Mouse (Mus musculus) cerebellum, postnatal 10 days (tissue): ENCODE results near the gene Arhgap22.

Experiments
- DNase-seq, 2 experiments: peaks; one replicate each; pipeline ENCODE4 v3.0.0; 2021; ENCODE audit warnings: mixed read lengths in 2 of 2

The Arhgap22 gene

GRCm38 (mm10) chr14:33287920-33288319 lies 74.1 kb downstream of the Arhgap22 start:
- DNase-seq, result no peak

GRCm38 (mm10) chr14:33290038-33290437 lies 76.2 kb downstream of the Arhgap22 start:
- DNase-seq, result no peak

DNA sequence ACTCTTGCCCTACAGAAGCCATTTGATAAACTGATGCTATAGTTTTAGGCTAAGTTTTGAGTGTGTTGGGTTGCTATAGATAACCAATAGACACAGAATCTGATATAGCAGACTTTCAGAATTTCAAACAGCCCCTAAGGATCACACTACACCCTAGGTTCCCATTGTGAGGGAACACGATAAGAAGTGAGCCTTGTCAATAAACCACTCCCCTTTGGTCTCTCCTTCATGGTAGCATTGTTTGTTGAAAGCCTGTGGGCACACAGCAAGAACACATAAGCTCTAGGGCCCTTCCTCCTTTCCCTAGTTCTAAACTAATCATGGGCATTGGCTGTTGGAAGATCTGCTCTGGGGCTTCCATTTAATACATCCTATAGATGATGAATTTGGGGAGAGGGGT lies 80.7 kb downstream of the Arhgap22 start:
- no peak for DNase-seq

GRCm38 (mm10) chr14:33296698-33297341 lies 83.0 kb downstream of the Arhgap22 start:
- peak in 1 of 2 experiments; percentile 17 for DNase-seq

DNA sequence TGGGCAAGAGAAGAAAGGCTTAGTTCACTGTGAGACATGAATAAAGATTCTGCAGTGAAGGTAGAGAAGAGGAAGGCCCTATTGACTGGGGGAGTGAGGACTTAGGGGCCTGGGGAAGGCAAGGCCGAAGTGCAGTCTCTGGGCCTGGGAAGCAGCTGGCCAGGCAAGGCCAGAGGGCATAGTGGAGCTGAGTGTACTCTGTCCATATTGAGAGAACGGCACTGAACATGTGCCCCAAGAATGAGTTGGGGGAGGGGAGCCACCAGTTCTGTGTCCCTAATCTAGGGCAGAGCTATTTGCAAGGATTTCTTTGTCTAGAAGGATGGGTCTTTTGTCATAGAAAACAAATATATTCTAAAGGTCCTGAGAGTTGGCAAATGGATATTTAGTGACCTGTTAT lies 86.8 kb downstream of the Arhgap22 start:
- no peak for DNase-seq

- DNase-seq, result peak; percentile 87 to 91
Observed at GRCm38 (mm10) chr14:33303348-33303819, 89.6 kb downstream of the Arhgap22 start.

- no peak for DNase-seq
Observed at GRCm38 (mm10) chr14:33305645-33306281, 91.9 kb downstream of the Arhgap22 start.

DNA sequence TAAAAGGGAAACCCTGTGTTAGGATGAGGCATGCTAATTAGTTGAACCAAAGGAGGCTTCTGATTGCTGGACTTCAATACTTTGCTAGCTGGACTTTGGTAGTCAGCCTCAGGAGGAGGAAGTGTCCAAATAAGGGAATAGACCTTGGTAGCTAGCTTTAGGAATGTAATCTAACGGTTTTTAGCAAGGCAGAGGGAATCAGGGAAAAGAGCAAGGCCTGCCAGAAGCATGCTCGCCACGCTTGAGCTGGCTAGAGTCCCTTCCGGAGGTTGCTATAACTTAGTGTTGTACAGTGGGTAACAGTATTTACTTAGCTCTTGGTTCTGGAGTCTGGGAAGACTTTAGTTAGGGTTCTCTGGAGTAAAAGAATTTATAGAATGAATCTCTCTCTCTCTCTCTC lies 96.9 kb downstream of the Arhgap22 start:
- DNase-seq, result no peak

DNA sequence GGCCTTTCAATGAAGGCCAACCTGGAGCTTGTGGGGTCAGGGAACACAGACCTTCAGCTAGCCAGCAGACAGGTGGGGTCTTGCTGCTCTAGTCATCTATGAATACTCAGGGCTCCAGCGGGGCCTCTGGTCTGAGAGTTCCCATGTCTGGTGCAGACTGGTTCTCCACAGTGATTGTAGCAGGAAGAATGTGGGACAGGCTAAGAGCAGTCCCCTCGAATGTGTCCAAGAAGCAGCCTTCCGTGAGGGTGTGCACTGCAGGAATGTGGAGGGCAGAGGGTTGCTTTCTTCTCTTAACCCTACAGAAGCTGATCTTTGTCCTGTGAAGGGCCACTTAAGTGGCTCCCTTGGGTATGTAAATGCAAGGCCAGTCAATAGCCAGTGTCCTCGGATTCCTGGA lies 98.5 kb downstream of the Arhgap22 start:
- DNase-seq, result no peak

- peak; percentile 88 to 91 for DNase-seq
Observed at GRCm38 (mm10) chr14:33313624-33314023, 99.8 kb downstream of the Arhgap22 start.

GRCm38 (mm10) chr14:33314160-33314559 lies 100.3 kb downstream of the Arhgap22 start:
- DNase-seq, result peak in 1 of 2 experiments; percentile 37

DNA sequence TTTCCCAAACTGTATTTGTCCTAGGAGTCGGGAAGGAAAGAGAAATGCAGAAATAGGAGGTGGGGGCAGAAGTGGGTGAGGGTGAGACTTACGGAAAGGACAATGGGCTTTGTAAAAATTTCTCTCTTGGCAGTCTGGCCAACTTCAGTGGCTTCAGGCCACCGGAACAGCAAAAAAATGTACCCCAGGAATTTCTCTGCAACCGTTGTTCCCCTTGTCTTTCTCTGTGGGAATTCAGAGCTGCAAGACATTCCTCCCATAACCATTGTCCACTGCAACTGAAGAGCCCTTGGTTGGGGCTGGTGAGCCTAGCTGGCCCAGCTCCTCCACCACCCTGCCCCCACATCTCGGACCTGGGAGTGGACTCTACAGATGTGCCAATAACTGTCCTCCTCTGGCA lies 101.3 kb downstream of the Arhgap22 start:
- no peak for DNase-seq

GRCm38 (mm10) chr14:33315771-33316170 lies 101.9 kb downstream of the Arhgap22 start:
- DNase-seq, result peak in 1 of 2 experiments; percentile 36

GRCm38 (mm10) chr14:33317946-33318345 lies 104.1 kb downstream of the Arhgap22 start:
- DNase-seq, result peak in 1 of 2 experiments; percentile 19

DNA sequence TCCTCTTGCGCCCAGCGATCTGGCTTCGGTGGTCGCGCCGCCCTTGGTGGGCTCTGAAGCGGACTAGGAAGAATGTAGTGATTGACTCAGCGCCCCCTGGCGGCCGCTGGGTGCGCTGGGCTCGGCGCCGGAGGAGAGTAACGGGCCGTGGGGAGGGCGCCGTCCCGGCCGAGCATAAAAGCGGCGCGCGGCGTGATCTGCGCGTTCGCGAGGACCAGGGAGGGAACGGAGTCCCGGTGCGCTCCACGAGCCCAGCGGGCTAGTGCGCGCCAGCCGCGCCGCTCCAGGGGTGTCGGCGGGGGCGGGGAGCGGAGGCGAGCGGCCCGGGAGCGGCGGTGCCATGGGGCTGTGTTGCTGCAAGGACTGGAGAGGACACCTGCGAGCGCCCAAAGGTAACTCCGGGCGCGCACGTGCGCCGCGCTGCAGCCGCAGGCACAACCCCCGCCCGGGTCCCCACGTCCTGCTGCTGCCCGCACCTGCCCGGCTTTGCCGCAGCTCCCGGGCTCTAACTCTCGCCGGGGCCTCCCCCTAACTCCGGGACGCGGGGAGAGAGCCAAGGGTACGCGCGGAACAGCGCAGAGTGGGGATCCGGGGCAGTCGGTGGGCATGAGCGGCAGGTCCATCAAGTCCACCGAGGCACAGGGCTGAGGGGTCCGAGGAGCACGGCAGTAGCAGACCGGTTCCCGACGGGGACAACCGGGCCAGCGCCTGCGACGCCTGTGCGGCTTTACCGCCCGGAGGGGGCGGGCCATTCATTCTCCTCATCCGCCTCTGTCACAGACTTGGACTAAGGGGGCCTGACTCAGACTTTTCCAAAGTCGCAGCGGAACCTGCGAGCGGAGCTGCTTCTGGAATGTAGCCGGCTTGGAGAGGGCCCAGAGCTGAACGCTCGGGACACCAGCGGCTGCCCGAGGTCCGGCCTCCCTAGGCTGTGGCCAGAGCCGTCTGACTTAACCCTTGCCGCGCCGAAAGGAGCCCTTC lies 106.0 kb downstream of the Arhgap22 start:
- peak; percentile 86 to 87 for DNase-seq

DNA sequence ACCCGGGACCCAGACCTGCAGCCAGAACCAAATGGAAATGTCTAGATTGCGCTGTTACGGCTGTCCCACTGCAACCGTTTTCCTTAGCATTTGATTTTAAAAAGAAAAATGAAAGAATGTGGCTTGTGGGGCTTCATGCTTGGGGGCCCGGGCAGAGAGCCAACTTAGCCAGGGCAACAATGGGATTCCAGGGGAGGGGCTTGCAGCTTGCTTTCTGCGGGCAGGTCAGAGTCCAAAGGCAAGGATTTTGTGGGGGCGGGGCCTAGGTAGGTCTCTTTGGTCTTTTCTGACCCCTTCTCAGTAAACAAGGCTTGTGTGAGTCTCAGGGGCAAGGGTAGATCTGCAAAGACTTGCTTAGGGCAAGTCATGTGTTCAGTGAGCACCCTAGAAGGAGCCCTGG lies 107.0 kb downstream of the Arhgap22 start:
- peak in 1 of 2 experiments; percentile 37 for DNase-seq

DNA sequence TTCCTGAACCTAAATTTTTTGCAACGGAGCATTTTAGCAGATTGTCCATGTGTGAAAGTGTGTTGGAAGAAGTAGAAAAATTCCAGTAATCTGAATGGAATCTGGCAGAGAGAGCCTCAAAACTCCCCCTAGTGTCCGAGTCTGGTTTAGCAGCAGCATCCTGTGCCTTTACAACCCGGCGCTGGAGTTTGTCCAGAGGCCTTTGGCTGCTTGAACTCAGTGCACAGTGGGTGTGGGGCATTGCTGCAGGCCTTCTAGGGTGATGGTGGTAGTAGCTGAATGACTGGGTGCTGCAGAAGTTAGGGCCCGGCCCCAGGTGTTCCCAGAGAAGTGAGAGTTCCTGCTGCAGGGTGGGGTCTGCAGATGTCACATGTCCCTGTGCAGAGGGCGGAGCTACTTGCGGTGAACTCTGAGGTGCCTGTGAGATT lies 108.8 kb downstream of the Arhgap22 start:
- peak; percentile 88 to 93 for DNase-seq

DNA sequence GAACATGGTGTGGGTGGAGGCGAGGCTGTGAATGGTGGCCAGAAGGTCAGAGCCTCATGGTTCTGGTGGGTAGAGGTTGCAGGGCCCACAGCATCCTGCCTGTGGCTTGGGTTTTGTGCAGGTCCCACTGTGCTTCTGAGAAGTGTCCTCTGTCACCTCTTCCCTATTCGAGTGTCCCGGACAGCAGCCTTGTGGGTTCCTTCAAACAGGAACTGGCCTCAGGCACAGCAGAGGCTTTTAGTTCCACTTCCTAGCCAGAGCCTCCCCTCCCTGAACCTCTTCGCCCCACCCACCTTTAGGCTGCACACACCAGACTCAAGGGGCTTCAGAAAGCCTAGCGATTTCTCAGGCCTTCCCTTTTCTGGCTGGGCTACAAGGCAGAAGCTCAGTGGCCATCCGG lies 110.7 kb downstream of the Arhgap22 start:
- no peak for DNase-seq

DNA sequence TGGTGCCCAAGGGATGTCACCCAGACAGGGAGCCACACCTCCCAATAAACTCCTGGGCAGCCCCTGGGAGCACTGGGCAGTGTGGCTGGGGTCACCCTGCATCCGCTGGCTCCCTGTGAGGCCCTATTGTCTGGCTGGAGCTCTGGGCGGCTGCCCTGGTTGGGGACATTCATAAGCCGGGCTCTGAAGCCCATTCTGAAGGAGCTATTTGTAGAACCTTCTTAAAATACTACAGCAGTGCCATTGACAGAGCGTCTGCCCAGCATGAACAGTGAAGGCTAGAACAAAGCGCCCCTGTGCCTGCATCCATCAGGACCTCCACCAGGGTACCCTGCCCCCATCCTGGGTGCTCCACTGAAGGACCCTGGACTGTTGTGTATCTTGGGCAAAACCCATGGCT lies 114.5 kb downstream of the Arhgap22 start:
- peak in 1 of 2 experiments; percentile 34 for DNase-seq

DNA sequence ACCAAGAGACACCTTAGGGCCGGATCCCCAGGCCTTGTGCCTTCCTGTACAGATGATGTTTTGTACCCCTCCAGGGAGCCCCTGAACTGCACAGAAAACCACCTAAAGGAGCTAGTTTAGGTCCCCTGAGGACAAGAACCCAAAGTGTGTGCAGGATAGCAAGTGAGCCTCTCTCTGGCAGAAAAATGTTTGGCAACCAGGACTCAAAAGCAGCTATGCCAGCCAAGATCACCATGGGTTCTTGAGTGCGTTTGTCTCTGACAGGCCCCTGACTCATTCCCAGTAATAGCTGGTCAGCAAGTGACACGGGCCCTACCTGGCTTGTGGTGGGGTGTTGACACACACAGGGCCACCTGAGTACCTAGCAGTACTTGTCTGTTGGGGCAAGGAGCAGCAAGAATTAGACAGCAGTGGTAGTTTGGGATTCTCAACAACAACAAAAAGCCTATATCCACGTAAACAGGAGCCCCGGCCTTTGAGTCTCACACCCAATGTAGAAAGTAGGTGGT lies 115.5 kb downstream of the Arhgap22 start:
- no peak for DNase-seq

DNA sequence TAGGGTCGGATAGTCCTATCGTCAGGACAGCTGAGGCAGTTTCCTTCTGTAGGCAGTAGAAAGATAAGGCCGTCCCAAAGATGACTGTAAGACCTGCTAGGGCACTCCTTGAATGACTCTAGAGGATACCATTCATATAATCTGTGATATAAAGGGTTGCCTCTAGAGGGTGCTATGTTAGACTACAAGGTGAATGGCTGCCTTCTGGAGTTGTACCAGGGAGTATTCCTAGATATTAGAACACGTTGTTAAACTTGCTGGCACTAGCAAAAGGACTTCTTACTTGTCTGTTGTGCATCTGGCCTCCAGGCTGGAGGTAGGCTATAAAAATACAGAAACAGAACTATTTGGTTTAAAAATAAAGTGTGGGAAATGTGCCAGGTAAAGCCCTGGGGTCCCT lies 117.2 kb downstream of the Arhgap22 start:
- DNase-seq, result peak in 1 of 2 experiments; percentile 48

DNA sequence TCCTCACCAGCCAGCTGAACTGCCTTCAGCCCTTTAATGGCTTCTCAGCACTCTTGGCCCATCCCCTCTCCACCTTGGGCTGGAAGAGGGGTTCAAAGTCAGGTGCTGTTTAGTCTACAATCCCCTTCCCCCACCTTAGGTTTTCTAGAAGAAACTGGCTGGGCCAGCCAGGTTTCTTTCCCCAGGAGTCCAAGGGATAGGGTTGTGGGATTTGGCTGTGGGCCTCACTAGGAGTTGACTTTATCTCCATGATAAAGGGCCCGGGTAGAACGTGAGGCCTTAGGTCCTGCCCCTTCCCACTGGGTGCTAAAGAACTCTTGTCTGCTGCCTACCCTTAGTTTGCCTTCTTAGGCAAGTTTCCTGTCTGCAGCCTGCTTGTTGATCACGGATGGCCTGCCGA lies 117.8 kb downstream of the Arhgap22 start:
- DNase-seq, result no peak

GRCm38 (mm10) chr14:33333833-33334232 lies 120.0 kb downstream of the Arhgap22 start:
- no peak for DNase-seq
